Comparison of ENCODE assay signal across 30 mouse cellular contexts in genomic region chr16:32125364-32125763, GRCm38 (mm10). TPM values are rescaled to one million over a fixed set of nuclear protein-coding genes. Genes with fewer than 3 reads are reported as not detected.
DNase-seq lines count a peak whose midpoint lies in the region; ATAC-seq and TF ChIP-seq lines count a peak whose summit lies in the region.
"Had no signal": no experiment of that assay in that cellular context is flagged by ENCODE, and none has a peak within 500 bp of the region (broad histone marks: within the 10 kb centered on the region; RNA-seq: fewer than 3 reads in every experiment).

No protein-coding gene starts in this region.

- no peak for DNase-seq in kidney, adult 11 months
- no peak for DNase-seq in lung, adult 2 months
- DNase-seq in ES-CJ7 (ENCODE audit: low read depth, low spot score) = peak; percentile 73
- peak; percentile 28 for DNase-seq in induced T-regulatory cell, adult 2 months (ENCODE audit: low read depth)
- DNase-seq in embryo, embryonic 9.5 days (ENCODE audit: extremely low spot score) = no peak
- DNase-seq: adrenal gland, postnatal 25 days; cerebellum, adult 18-20 months; cerebellum, postnatal 10 days; forebrain, postnatal 0 days; layer of hippocampus, adult 9-11 months; liver; midbrain, embryonic 14.5 days; retina, postnatal 1 day; right cerebral cortex, postnatal 14 days; thymus, postnatal 14 days had no signal

- H3K4me1 ChIP-seq in kidney, embryonic 15.5 days = no peaks in the 10 kb centered on the region
- H3K4me1 ChIP-seq in lung, embryonic 16.5 days (replicated peaks; ENCODE audit: control insufficient read depth, insufficient read depth, low read length) = no peaks in the 10 kb centered on the region
- H3K4me1 ChIP-seq in lung, adult 2 months (ENCODE audit: control insufficient read depth, insufficient read depth, low read length) = peaks cover 12% of the 10 kb centered on the region
- H3K4me1 ChIP-seq: hindbrain, embryonic 10.5 days; hindbrain, embryonic 15.5 days had no signal

- no peak overlapping the region for H3K9ac ChIP-seq in kidney, embryonic 15.5 days
- no peak overlapping the region for H3K9ac ChIP-seq in lung, embryonic 16.5 days (ENCODE audit: low read length)
- H3K9ac ChIP-seq: forebrain, postnatal 0 days; heart, embryonic 13.5 days; hindbrain, embryonic 15.5 days; liver, embryonic 15.5 days had no signal

- 92% methylated on average over 3 of the region's 3 CpGs for WGBS in kidney, embryonic 15.5 days
- WGBS in lung, embryonic 16.5 days = 79% methylated on average over 3 of the region's 3 CpGs
- WGBS in lung, adult 2 months = 81% methylated on average over 3 of the region's 3 CpGs

- no peaks in the 10 kb centered on the region for H3K36me3 ChIP-seq in kidney, embryonic 15.5 days
- no peaks in the 10 kb centered on the region for H3K36me3 ChIP-seq in lung, embryonic 16.5 days (ENCODE audit: control insufficient read depth, insufficient read depth, low read length)
- H3K36me3 ChIP-seq: heart, embryonic 13.5 days; hindbrain, embryonic 10.5 days; hindbrain, embryonic 15.5 days; liver, embryonic 15.5 days had no signal

- no peak for ATAC-seq in kidney, embryonic 15.5 days (replicated peaks; ENCODE audit: low FRiP score)
- no peak for ATAC-seq in lung, embryonic 16.5 days (ENCODE audit: low read depth)
- ATAC-seq: forebrain, postnatal 0 days; Patski had no signal

- TF ChIP-seq CTCF in lung, adult 2 months (IDR thresholded peaks at IDR 0.05; ENCODE audit: insufficient read depth, low read length) = no peak

- H3K4me2 ChIP-seq in kidney, embryonic 15.5 days = no peak overlapping the region
- no peak overlapping the region for H3K4me2 ChIP-seq in lung, embryonic 16.5 days (ENCODE audit: low read depth, low read length)
- H3K4me2 ChIP-seq: heart, embryonic 13.5 days; hindbrain, embryonic 15.5 days; liver, embryonic 15.5 days had no signal

- H3K4me3 ChIP-seq in kidney, embryonic 15.5 days (replicated peaks) = no peak overlapping the region
- H3K4me3 ChIP-seq in lung, embryonic 16.5 days (ENCODE audit: low read length) = no peak overlapping the region
- H3K4me3 ChIP-seq in lung, adult 2 months (replicated peaks; ENCODE audit: extremely low read depth, low read depth, low read length) = no peak overlapping the region
- H3K4me3 ChIP-seq: erythroblast, embryonic 14.5 days; heart, embryonic 13.5 days; hindbrain, embryonic 10.5 days; hindbrain, embryonic 15.5 days; liver, embryonic 15.5 days had no signal

- H3K27ac ChIP-seq in kidney, embryonic 15.5 days = peak overlapping the region; percentile 60
- H3K27ac ChIP-seq in lung, embryonic 16.5 days (ENCODE audit: low read length) = peak overlapping the region; percentile 80
- H3K27ac ChIP-seq: hindbrain, embryonic 10.5 days; hindbrain, embryonic 15.5 days; liver, embryonic 15.5 days had no signal

- H3K27me3 ChIP-seq in kidney, embryonic 15.5 days = no peaks in the 10 kb centered on the region
- no peaks in the 10 kb centered on the region for H3K27me3 ChIP-seq in lung, embryonic 16.5 days (ENCODE audit: control insufficient read depth, insufficient read depth, low read depth, low read length)
- H3K27me3 ChIP-seq: heart, embryonic 13.5 days; hindbrain, embryonic 15.5 days; liver, embryonic 15.5 days had no signal

- no peak for TF ChIP-seq POLR2A in lung, adult 2 months (IDR thresholded peaks at IDR 0.05; ENCODE audit: borderline replicate concordance, extremely low read depth, low read depth, low read length)

- H3K9me3 ChIP-seq in kidney, embryonic 15.5 days (replicated peaks) = no peaks in the 10 kb centered on the region
- H3K9me3 ChIP-seq in lung, embryonic 16.5 days (ENCODE audit: control insufficient read depth, low read length) = no peaks in the 10 kb centered on the region
- H3K9me3 ChIP-seq: heart, embryonic 13.5 days; hindbrain, embryonic 10.5 days; hindbrain, embryonic 15.5 days; liver, embryonic 15.5 days had no signal

RNA-seq across cellular contexts. Expression of gene Cep19, which starts 25.8 kb away (rescaled TPM):
- 38.3 and 39.8 TPM in 2 replicates for polyA plus RNA-seq in kidney, embryonic 15.5 days (2015; fragmentation: Nextera tagmentation; extraction: Ambion mirVana)
- polyA plus RNA-seq in lung, embryonic 16.5 days (2015; fragmentation: Nextera tagmentation; extraction: Ambion mirVana) = 31.7 and 31.9 TPM in 2 replicates
- 7.8 and 9.2 TPM in 2 replicates for polyA plus RNA-seq in lung, adult 2 months (2012; rRNA removed)

RNA-seq across cellular contexts. Expression of gene Pigx, which starts 25.8 kb away (rescaled TPM):
- polyA plus RNA-seq in kidney, embryonic 15.5 days (2015; fragmentation: Nextera tagmentation; extraction: Ambion mirVana) = 127 and 131 TPM in 2 replicates
- 84.6 and 85.1 TPM in 2 replicates for polyA plus RNA-seq in lung, embryonic 16.5 days (2015; fragmentation: Nextera tagmentation; extraction: Ambion mirVana)
- 19.6 and 20.0 TPM in 2 replicates for polyA plus RNA-seq in lung, adult 2 months (2012; rRNA removed)

RNA-seq across cellular contexts. Expression of gene Nrros, which starts 40.0 kb away (rescaled TPM):
- 17.7 and 17.8 TPM in 2 replicates for polyA plus RNA-seq in kidney, embryonic 15.5 days (2015; fragmentation: Nextera tagmentation; extraction: Ambion mirVana)
- polyA plus RNA-seq in lung, embryonic 16.5 days (2015; fragmentation: Nextera tagmentation; extraction: Ambion mirVana) = 45.8 and 51.1 TPM in 2 replicates
- polyA plus RNA-seq in lung, adult 2 months (2012; rRNA removed) = 40.6 and 40.9 TPM in 2 replicates
- polyA plus RNA-seq: Patski had no signal

RNA-seq across cellular contexts. Expression of gene Pak2, which starts 46.2 kb away (rescaled TPM):
- 37.5 and 39.0 TPM in 2 replicates for polyA plus RNA-seq in kidney, embryonic 15.5 days (2015; fragmentation: Nextera tagmentation; extraction: Ambion mirVana)
- polyA plus RNA-seq in lung, embryonic 16.5 days (2015; fragmentation: Nextera tagmentation; extraction: Ambion mirVana) = 33.1 and 36.5 TPM in 2 replicates
- 19.2 and 22.5 TPM in 2 replicates for polyA plus RNA-seq in lung, adult 2 months (2012; rRNA removed)

RNA-seq across cellular contexts. Expression of gene Bex6, which starts 54.3 kb away (rescaled TPM):
- polyA plus RNA-seq in kidney, embryonic 15.5 days (2015; fragmentation: Nextera tagmentation; extraction: Ambion mirVana) = not detected in 2 replicates
- polyA plus RNA-seq in lung, embryonic 16.5 days (2015; fragmentation: Nextera tagmentation; extraction: Ambion mirVana) = 0.28 TPM in 1 of 2 replicates, not detected in the other
- polyA plus RNA-seq in lung, adult 2 months (2012; rRNA removed) = not detected in 2 replicates
- polyA plus RNA-seq: CD4-positive, CD25-positive, alpha-beta regulatory T cell, adult 4 months; embryonic facial prominence, embryonic 14.5 days; erythroblast, embryonic 14.5 days; forebrain, postnatal 0 days; gonadal fat pad, adult 2 months; heart, embryonic 13.5 days; hindbrain, embryonic 10.5 days; hindbrain, embryonic 15.5 days; intestine, embryonic 14.5 days; kidney, adult 2 months; midbrain, embryonic 14.5 days; neural tube, embryonic 14.5 days; Patski; small intestine, adult 2 months had no signal

Comparison
In these comparisons a context has a peak if more than half of its experiments do, and no peak if none do; other contexts are left out.
1. DNase-seq: peak in ES-CJ7 (single experiment) and induced T-regulatory cell, adult 2 months (single experiment); none in kidney, adult 11 months (single experiment), lung, adult 2 months (single experiment) and embryo, embryonic 9.5 days (single experiment).